Mouse (Mus musculus) CH12.LX (cell line): ENCODE results near the gene Smlr1. TPM values are rescaled to one million over a fixed set of nuclear protein-coding genes. Genes with fewer than 3 reads are reported as not detected.

Experiments
- DNase-seq: peaks from one replicate; pipeline ENCODE4 v3.0.0-alpha.2; 2013; ENCODE audit errors: extremely low read depth
- H3K27ac ChIP-seq: 2 replicates; pipeline ENCODE4 v1.5.1; 2012; ENCODE audit warnings: low read depth, mild to moderate bottlenecking, control low read depth, moderate library complexity; ENCODE audit not compliant: insufficient read depth
- H3K27me3 ChIP-seq: replicated peaks from 2 replicates; pipeline ENCODE3; 2012; ENCODE audit warnings: inconsistent platforms
- H3K36me3 ChIP-seq, 2 experiments: replicated peaks in 1 of 2; 2 replicates each; pipeline versions ENCODE3 to v1.6.1; 2012; ENCODE audit warnings: inconsistent platforms in 1 of 2, low read length in 1 of 2, mild to moderate bottlenecking in 1 of 2, mixed read lengths in 1 of 2, moderate library complexity in 1 of 2; ENCODE audit not compliant: control insufficient read depth in 1 of 2, insufficient read depth in 1 of 2
- H3K4me1 ChIP-seq, 2 experiments: 2 replicates each; pipeline ENCODE4 v1.6.1; 2012; ENCODE audit warnings: inconsistent platforms in 1 of 2, moderate library complexity in 1 of 2; ENCODE audit not compliant: insufficient read depth in 2 of 2, control insufficient read depth in 1 of 2
- H3K4me2 ChIP-seq: 2 replicates; pipeline ENCODE4 v1.6.1; 2012; ENCODE audit warnings: low read depth, mild to moderate bottlenecking, control low read depth; ENCODE audit not compliant: poor library complexity, insufficient read depth, severe bottlenecking
- H3K4me3 ChIP-seq, 3 experiments: fragments of 150-350 bp in 1 of 3; sonication (generic) in 1 of 3; replicated peaks in 1 of 3; 2 replicates each; pipeline versions ENCODE3 to v1.5.1; 2011 to 2012; ENCODE audit warnings: low read depth in 2 of 3, low read length in 2 of 3, mild to moderate bottlenecking in 2 of 3, moderate library complexity in 2 of 3, control low read depth in 1 of 3, improper control_type of control experiment in 1 of 3, inconsistent platforms in 1 of 3, mixed read lengths in 1 of 3; ENCODE audit not compliant: poor library complexity in 1 of 3
- H3K79me2 ChIP-seq: replicated peaks from 2 replicates; pipeline ENCODE4 v1.6.1; 2012; ENCODE audit warnings: mild to moderate bottlenecking, moderate library complexity; ENCODE audit not compliant: control insufficient read depth, poor library complexity, insufficient read depth, severe bottlenecking; ENCODE audit errors: extremely low read depth
- H3K9ac ChIP-seq: 2 replicates; pipeline ENCODE4 v1.6.1; 2012; ENCODE audit warnings: low read depth, mild to moderate bottlenecking, control low read depth, moderate library complexity; ENCODE audit not compliant: insufficient read depth
- H3K9me3 ChIP-seq: replicated peaks from 2 replicates; pipeline ENCODE3; 2012; ENCODE audit warnings: low read length, inconsistent platforms, mixed read lengths
- CHD1 ChIP-seq: IDR thresholded peaks from 2 replicates; pipeline ENCODE4 v1.6.1; 2012; ENCODE audit warnings: low read depth, low read length, improper control_type of control experiment, inconsistent platforms
- CHD2 ChIP-seq: IDR thresholded peaks from 2 replicates; pipeline ENCODE4 v1.6.1; 2011; ENCODE audit warnings: low read length, improper control_type of control experiment
- CTCF ChIP-seq, 2 experiments: IDR thresholded peaks in 1 of 2; conservative IDR thresholded peaks in 1 of 2; 2 replicates each; pipeline ENCODE4 v1.5.1; 2011 to 2012; ENCODE audit warnings: low read depth in 2 of 2, low read length in 2 of 2, improper control_type of control experiment in 1 of 2, inconsistent platforms in 1 of 2, mild to moderate bottlenecking in 1 of 2, moderate library complexity in 1 of 2
- E2F4 ChIP-seq: IDR thresholded peaks from 2 replicates; pipeline ENCODE4 v1.6.1; 2011; ENCODE audit warnings: low read depth, low read length, improper control_type of control experiment; ENCODE audit not compliant: insufficient replicate concordance
- EP300 ChIP-seq: IDR thresholded peaks from 2 replicates; pipeline ENCODE4 v1.6.1; 2011; ENCODE audit warnings: low read length, improper control_type of control experiment
- ETS1 ChIP-seq: conservative IDR thresholded peaks from 2 replicates; pipeline ENCODE4 v1.6.1; 2012; ENCODE audit warnings: low read depth, mild to moderate bottlenecking, inconsistent platforms, low read length, improper control_type of control experiment, moderate library complexity
- IRF4 ChIP-seq: IDR thresholded peaks from 2 replicates; pipeline ENCODE4 v1.6.1; 2014; ENCODE audit warnings: low read depth, mild to moderate bottlenecking, inconsistent platforms, low read length, improper control_type of control experiment
- KAT2A ChIP-seq: IDR thresholded peaks from 2 replicates; pipeline ENCODE4 v1.6.1; 2012; ENCODE audit warnings: low read length, improper control_type of control experiment, inconsistent platforms; ENCODE audit not compliant: insufficient replicate concordance
- MYC ChIP-seq: IDR thresholded peaks from 2 replicates; pipeline ENCODE4 v1.6.1; 2011; ENCODE audit warnings: low read depth, mild to moderate bottlenecking, improper control_type of control experiment, low read length
- NELFE ChIP-seq: IDR thresholded peaks from 2 replicates; pipeline ENCODE4 v1.6.1; 2011; ENCODE audit warnings: low read depth, low read length, improper control_type of control experiment
- PAX5 ChIP-seq: IDR thresholded peaks from 2 replicates; pipeline ENCODE4 v1.6.1; 2012; ENCODE audit warnings: low read length, inconsistent platforms, mixed read lengths
- POLR2AphosphoS2 ChIP-seq: IDR thresholded peaks from 2 replicates; pipeline ENCODE4 v1.6.1; 2011; ENCODE audit warnings: low read depth, low read length, improper control_type of control experiment
- RAD21 ChIP-seq: IDR thresholded peaks from 2 replicates; pipeline ENCODE4 v1.6.1; 2011; ENCODE audit warnings: low read depth, mild to moderate bottlenecking, low read length, improper control_type of control experiment, moderate library complexity
- RCOR1 ChIP-seq: conservative IDR thresholded peaks from 2 replicates; pipeline ENCODE4 v1.6.1; 2012; ENCODE audit warnings: low read depth, mild to moderate bottlenecking, inconsistent platforms, low read length, improper control_type of control experiment
- SIN3A ChIP-seq: IDR thresholded peaks from 2 replicates; pipeline ENCODE4 v1.6.1; 2012; ENCODE audit warnings: low read length, improper control_type of control experiment, inconsistent platforms
- TBP ChIP-seq: conservative IDR thresholded peaks from 2 replicates; pipeline ENCODE4 v1.6.1; 2011; ENCODE audit warnings: low read depth, low read length, improper control_type of control experiment
- UBTF ChIP-seq: IDR thresholded peaks from 2 replicates; pipeline ENCODE4 v1.6.1; 2012; ENCODE audit warnings: low read depth, mild to moderate bottlenecking, inconsistent platforms, low read length, improper control_type of control experiment, moderate library complexity
- USF1 ChIP-seq: IDR thresholded peaks from 2 replicates; pipeline ENCODE4 v1.6.1; 2014; ENCODE audit warnings: low read depth, mild to moderate bottlenecking, inconsistent platforms, low read length, improper control_type of control experiment
- ZMIZ1 ChIP-seq: IDR thresholded peaks from 2 replicates; pipeline ENCODE4 v1.6.1; 2012; ENCODE audit warnings: low read depth, mild to moderate bottlenecking, inconsistent platforms, low read length, improper control_type of control experiment
- dilution Hi-C: fragments of 300-500 bp; cut with MboI; formaldehyde crosslinking; loops from 2 replicates; pipeline ENCODE4 v1.14.3; 2020; ENCODE audit warnings: low sequenced_read_pairs; ENCODE audit not compliant: extremely low pct_unique_long_range_greater_than_20kb, extremely low pct_ligation_motif_present
- in situ Hi-C: fragments of 300-500 bp; cut with MboI; formaldehyde crosslinking; loops from 3 replicates; pipeline ENCODE4 v1.14.3; 2019; ENCODE audit warnings: low sequenced_read_pairs, low pct_ligation_motif_present, low pct_unique_long_range_greater_than_20kb, mixed read lengths
- polyA plus RNA-seq: library from polyadenylated mRNA; unstranded; fragments of >175 nt; gene quantifications from 2 replicates; pipeline ENCODE4 v1.2.1, GENCODE M21; 2012; ENCODE audit warnings: low read depth; ENCODE audit not compliant: insufficient read length
- total RNA-seq, 2 experiments: library from RNA; depleted of rRNA; stranded (reverse); fragments of 300-350 nt in 1 of 2; fragments of >200 nt in 1 of 2; gene quantifications; 2 replicates each; pipeline ENCODE4 v1.2.3; 2012 to 2014

Gene Smlr1
- total and polyA plus RNA-seq, 3 experiments, result not detected

DNA sequence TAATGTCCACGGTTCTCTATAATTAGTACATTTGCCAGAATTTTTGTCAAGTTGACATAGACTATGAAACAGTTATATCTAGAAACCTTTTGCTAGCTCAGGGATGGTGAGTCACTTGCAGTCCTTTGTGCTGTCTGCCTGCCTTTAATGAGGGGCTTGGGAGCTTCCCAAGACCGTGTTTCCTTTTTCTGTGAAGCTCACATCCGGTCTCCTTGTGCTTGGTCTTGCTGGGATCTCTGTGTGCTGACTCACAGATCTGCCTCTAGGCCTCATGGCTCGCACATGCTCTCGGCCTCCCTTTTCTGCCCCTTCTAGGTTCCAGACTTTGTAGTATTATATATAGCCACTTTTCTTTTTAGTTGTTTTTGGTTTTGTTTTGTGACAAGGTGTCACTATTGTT, 15.6 kb downstream of the Smlr1 start:
- DNase-seq, result no peak
- TF ChIP-seq CHD2 (no peak), TBP (no peak), UBTF (no peak), MYC (no peak), CHD1 (no peak)
- no peaks in the 10 kb centered on the region for H3K79me2 ChIP-seq
- no peak overlapping the region for H3K27ac ChIP-seq
- H3K9ac ChIP-seq, result no peak overlapping the region
- H3K36me3 ChIP-seq, result peaks cover 4 to 55% of the 10 kb centered on the region in 2 experiments
- no peaks in the 10 kb centered on the region for H3K27me3 ChIP-seq
- H3K4me1 ChIP-seq, result no peaks in the 10 kb centered on the region
- dilution Hi-C loops, result no loop called here
- H3K9me3 ChIP-seq, result no peaks in the 10 kb centered on the region
- H3K4me2 ChIP-seq, result no peak overlapping the region
- in situ Hi-C loops, result no loop called here
- H3K4me3 ChIP-seq, result no peak overlapping the region

DNA sequence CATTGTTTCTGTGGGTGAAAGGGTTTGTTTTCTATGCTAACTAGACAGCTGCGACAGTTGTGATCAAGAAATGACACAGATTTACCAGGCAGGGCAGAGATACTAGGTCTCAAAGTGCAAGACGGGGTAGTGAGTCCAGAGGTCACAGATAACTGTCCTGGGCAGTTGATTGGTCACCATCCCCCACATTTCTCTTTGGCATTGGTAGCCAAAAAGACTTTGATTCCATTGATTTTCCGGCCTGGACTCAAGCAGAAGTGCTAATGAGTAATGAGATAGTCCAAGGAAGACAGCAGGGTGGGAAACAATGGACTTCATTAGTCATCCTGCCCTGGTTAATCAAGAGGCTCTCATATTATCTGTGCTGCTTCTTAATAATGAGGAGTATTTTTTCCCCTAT, 16.1 kb downstream of the Smlr1 start:
- Histone ChIP-seq H3K79me2 (no peaks in the 10 kb centered on the region), H3K36me3 (peaks cover 4 to 60% of the 10 kb centered on the region in 2 experiments), H3K27ac (no peak overlapping the region), H3K9me3 (no peaks in the 10 kb centered on the region), H3K4me2 (no peak overlapping the region), H3K4me1 (no peaks in the 10 kb centered on the region), H3K4me3 (no peak overlapping the region), H3K9ac (no peak overlapping the region), H3K27me3 (no peaks in the 10 kb centered on the region)
- in situ Hi-C loops (no loop called here), dilution Hi-C loops (no loop called here)
- no peak for TF ChIP-seq RCOR1
- no peak for TF ChIP-seq KAT2A
- no peak for TF ChIP-seq USF1
- no peak for TF ChIP-seq ZMIZ1
- TF ChIP-seq ETS1, result no peak
- no peak for TF ChIP-seq IRF4
- no peak for TF ChIP-seq RAD21
- TF ChIP-seq CHD1, result no peak
- TF ChIP-seq CTCF (conservative IDR thresholded peaks at IDR 0.05 in 1 of 2, IDR thresholded peaks at IDR 0.05 in 1 of 2; ENCODE audit: low read depth in 2 of 2, low read length in 2 of 2), result no peak
- TF ChIP-seq UBTF, result no peak
- TF ChIP-seq CHD2, result no peak
- TF ChIP-seq SIN3A, result no peak
- TF ChIP-seq E2F4, result no peak
- TF ChIP-seq NELFE, result no peak
- TF ChIP-seq EP300, result no peak
- TF ChIP-seq PAX5, result no peak
- TF ChIP-seq POLR2AphosphoS2, result no peak
- no peak for DNase-seq
